Comparison of ENCODE assay signal across 22 mouse cellular contexts in the genomic region with DNA sequence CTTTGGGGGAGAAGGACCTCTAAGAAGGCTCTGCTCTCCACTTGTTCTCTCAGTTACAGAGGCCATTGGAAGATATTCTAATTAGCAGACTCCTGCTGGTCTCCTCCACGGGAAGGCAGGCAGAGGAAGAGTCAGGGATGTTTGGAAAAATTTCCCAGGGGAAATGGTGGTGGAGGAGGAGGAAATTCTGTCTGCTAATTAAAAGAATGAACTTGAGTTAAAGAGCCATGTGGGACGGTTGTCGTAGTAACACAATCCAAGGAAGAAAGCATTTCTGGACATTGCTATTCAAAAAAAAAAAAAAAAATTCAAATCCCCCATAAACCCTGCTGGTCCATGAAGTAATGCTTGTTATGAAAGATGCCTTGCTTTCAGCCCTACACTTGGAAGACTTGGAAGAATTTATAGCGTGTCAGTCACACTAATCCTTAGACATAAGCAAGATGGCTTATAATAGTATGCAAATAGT. TPM values are rescaled to one million over a fixed set of nuclear protein-coding genes. Genes with fewer than 3 reads are reported as not detected.
DNase-seq lines count a peak whose midpoint lies in the region; ATAC-seq and TF ChIP-seq lines count a peak whose summit lies in the region.
"Had no signal": no experiment of that assay in that cellular context is flagged by ENCODE, and none has a peak within 500 bp of the region (broad histone marks: within the 10 kb centered on the region; RNA-seq: fewer than 3 reads in every experiment).

No protein-coding gene starts in this region.

- H3K9ac ChIP-seq in forebrain, embryonic 14.5 days (ENCODE audit: low read length), result no peak overlapping the region
- no peak overlapping the region for H3K9ac ChIP-seq in hindbrain, embryonic 14.5 days
- no peak overlapping the region for H3K9ac ChIP-seq in midbrain, embryonic 14.5 days (replicated peaks; ENCODE audit: low read length)
- H3K9ac ChIP-seq: embryonic facial prominence, embryonic 12.5 days; liver, embryonic 13.5 days; lung, embryonic 15.5 days had no signal

- WGBS in forebrain, embryonic 10.5 days, result 35% methylated on average over 4 of the region's 4 CpGs
- 4% methylated on average over 4 of the region's 4 CpGs for WGBS in forebrain, embryonic 14.5 days
- 14% methylated on average over 4 of the region's 4 CpGs for WGBS in hindbrain, embryonic 14.5 days
- WGBS in midbrain, embryonic 14.5 days, result 3% methylated on average over 4 of the region's 4 CpGs

- peaks cover 49% of the 10 kb centered on the region for H3K4me1 ChIP-seq in forebrain, embryonic 10.5 days
- peaks cover 31% of the 10 kb centered on the region for H3K4me1 ChIP-seq in forebrain, embryonic 14.5 days (ENCODE audit: control insufficient read depth, insufficient read depth, low read length)
- peaks cover 25% of the 10 kb centered on the region for H3K4me1 ChIP-seq in hindbrain, embryonic 14.5 days (replicated peaks; ENCODE audit: control insufficient read depth, insufficient read depth, low read length)
- H3K4me1 ChIP-seq in midbrain, embryonic 14.5 days (ENCODE audit: control insufficient read depth, insufficient read depth, low read length), result peaks cover 21% of the 10 kb centered on the region
- H3K4me1 ChIP-seq: embryonic facial prominence, embryonic 12.5 days; liver, embryonic 13.5 days had no signal

- TF ChIP-seq CTCF in left cerebral cortex, adult 2 months (IDR thresholded peaks at IDR 0.05), result no peak

- no peak overlapping the region for H3K4me3 ChIP-seq in forebrain, embryonic 10.5 days
- H3K4me3 ChIP-seq in forebrain, embryonic 14.5 days (ENCODE audit: low read depth, low read length), result no peak overlapping the region
- H3K4me3 ChIP-seq in hindbrain, embryonic 14.5 days (replicated peaks; ENCODE audit: low read length), result no peak overlapping the region
- H3K4me3 ChIP-seq in midbrain, embryonic 14.5 days (replicated peaks; ENCODE audit: low read depth, low read length), result no peak overlapping the region
- no peak overlapping the region for H3K4me3 ChIP-seq in left cerebral cortex, adult 2 months
- H3K4me3 ChIP-seq: embryonic facial prominence, embryonic 12.5 days; gastrocnemius, adult 2 months; liver, embryonic 13.5 days; lung, embryonic 15.5 days had no signal

- DNase-seq in forebrain, embryonic 10.5 days (ENCODE audit: extremely low spot score, low spot score), result no peak
- DNase-seq in forebrain, embryonic 14.5 days (ENCODE audit: low spot score), result peak; percentile 66
- no peak for DNase-seq in hindbrain, embryonic 14.5 days (ENCODE audit: low spot score)
- peak; percentile 67 for DNase-seq in midbrain, embryonic 14.5 days
- no peak for DNase-seq in left cerebral cortex, adult 2 months (ENCODE audit: extremely low spot score in 1 of 2, low spot score in 2 of 2)
- DNase-seq in embryo, embryonic 10 days (ENCODE audit: low spot score), result no peak
- DNase-seq in cerebellum, adult 18-20 months, result no peak
- DNase-seq: cerebellum, adult 11-12 months; gastrocnemius, adult 2 months; heart, postnatal 4 days; liver, embryonic 13.5 days; spleen, adult 18-20 months had no signal

- H3K9me3 ChIP-seq in forebrain, embryonic 10.5 days, result peaks cover 8% of the 10 kb centered on the region; the same call in 1 of the 2 replicates
- H3K9me3 ChIP-seq in forebrain, embryonic 14.5 days (replicated peaks; ENCODE audit: control insufficient read depth, low read length), result no peaks in the 10 kb centered on the region
- H3K9me3 ChIP-seq in hindbrain, embryonic 14.5 days (ENCODE audit: control insufficient read depth, low read length), result no peaks in the 10 kb centered on the region
- no peaks in the 10 kb centered on the region for H3K9me3 ChIP-seq in midbrain, embryonic 14.5 days (ENCODE audit: control insufficient read depth, low read length)
- H3K9me3 ChIP-seq: embryonic facial prominence, embryonic 12.5 days; liver, embryonic 13.5 days; lung, embryonic 15.5 days had no signal

- peak overlapping the region; percentile 83 for H3K27ac ChIP-seq in forebrain, embryonic 10.5 days
- H3K27ac ChIP-seq in forebrain, embryonic 14.5 days (ENCODE audit: low read depth, low read length), result peak overlapping the region; percentile 10; the same call in 1 of the 2 replicates
- peak overlapping the region; percentile 72 for H3K27ac ChIP-seq in hindbrain, embryonic 14.5 days
- H3K27ac ChIP-seq in midbrain, embryonic 14.5 days (replicated peaks; ENCODE audit: low read depth, low read length), result peak overlapping the region; percentile 47
- no peak overlapping the region for H3K27ac ChIP-seq in left cerebral cortex, adult 2 months
- H3K27ac ChIP-seq: embryonic facial prominence, embryonic 12.5 days; gastrocnemius, adult 2 months; kidney, postnatal 0 days; liver, embryonic 13.5 days; lung, embryonic 15.5 days had no signal

- peak; percentile 42 for ATAC-seq in forebrain, embryonic 14.5 days
- peak; percentile 60; the same call in 1 of the 2 replicates for ATAC-seq in hindbrain, embryonic 14.5 days (ENCODE audit: low FRiP score)
- ATAC-seq in midbrain, embryonic 14.5 days (ENCODE audit: low FRiP score, low TSS enrichment), result no peak; the same call in 1 of the 2 replicates
- ATAC-seq: intestine, postnatal 0 days had no signal

- H3K27me3 ChIP-seq in forebrain, embryonic 10.5 days (ENCODE audit: poor library complexity, severe bottlenecking), result no peaks in the 10 kb centered on the region
- H3K27me3 ChIP-seq in forebrain, embryonic 14.5 days (replicated peaks; ENCODE audit: control insufficient read depth, insufficient read depth, low read length), result no peaks in the 10 kb centered on the region
- no peaks in the 10 kb centered on the region for H3K27me3 ChIP-seq in hindbrain, embryonic 14.5 days (ENCODE audit: control insufficient read depth, insufficient read depth, low read length)
- H3K27me3 ChIP-seq in midbrain, embryonic 14.5 days (ENCODE audit: control insufficient read depth, insufficient read depth, low read length), result no peaks in the 10 kb centered on the region
- H3K27me3 ChIP-seq: embryonic facial prominence, embryonic 12.5 days; liver, embryonic 13.5 days; lung, embryonic 15.5 days had no signal

- no peaks in the 10 kb centered on the region for H3K36me3 ChIP-seq in forebrain, embryonic 10.5 days (replicated peaks)
- H3K36me3 ChIP-seq in forebrain, embryonic 14.5 days (ENCODE audit: control insufficient read depth, insufficient read depth, low read length), result no peaks in the 10 kb centered on the region
- H3K36me3 ChIP-seq in hindbrain, embryonic 14.5 days (replicated peaks; ENCODE audit: control insufficient read depth, insufficient read depth), result no peaks in the 10 kb centered on the region
- H3K36me3 ChIP-seq in midbrain, embryonic 14.5 days (ENCODE audit: control insufficient read depth, insufficient read depth, low read length), result no peaks in the 10 kb centered on the region
- H3K36me3 ChIP-seq: embryonic facial prominence, embryonic 12.5 days; liver, embryonic 13.5 days; lung, embryonic 15.5 days had no signal

- intact Hi-C loops in left cerebral cortex, adult 2 months (cut with DNase I), result no loop called here

- H3K4me2 ChIP-seq in forebrain, embryonic 14.5 days (ENCODE audit: low read length), result no peak overlapping the region
- H3K4me2 ChIP-seq in hindbrain, embryonic 14.5 days (replicated peaks), result no peak overlapping the region
- H3K4me2 ChIP-seq in midbrain, embryonic 14.5 days (ENCODE audit: low read length), result no peak overlapping the region
- H3K4me2 ChIP-seq: embryonic facial prominence, embryonic 12.5 days; liver, embryonic 13.5 days; lung, embryonic 15.5 days had no signal

RNA-seq across cellular contexts. Expression of a gene that starts 40.6 kb away (rescaled TPM):
- polyA plus RNA-seq in forebrain, embryonic 10.5 days (2016; fragmentation: Nextera tagmentation; extraction: Ambion mirVana), result not detected in 2 replicates
- polyA plus RNA-seq in forebrain, embryonic 14.5 days (2014; fragmentation: Nextera tagmentation; extraction: Ambion mirVana), result not detected in 2 replicates
- polyA plus RNA-seq in hindbrain, embryonic 14.5 days (2014; fragmentation: Nextera tagmentation; extraction: Ambion mirVana), result 0.13 and 0.14 TPM in 2 replicates
- polyA plus RNA-seq in midbrain, embryonic 14.5 days (2014; fragmentation: Nextera tagmentation; extraction: Ambion mirVana), result not detected in 2 replicates
- not detected for total RNA-seq in left cerebral cortex, adult 2 months (2021)
- total RNA-seq: gastrocnemius, adult 2 months; heart, postnatal 4 days; layer of hippocampus, adult 8-10 months; left cerebral cortex, adult 18-20 months had no signal
- polyA plus RNA-seq: embryonic facial prominence, embryonic 12.5 days; heart, embryonic 14.5 days; intestine, postnatal 0 days; kidney, postnatal 0 days; limb, embryonic 11.5 days; liver, embryonic 13.5 days; lung, embryonic 15.5 days; stomach, embryonic 14.5 days; thymus, postnatal 0 days had no signal

Comparison
In these comparisons a context has a peak if more than half of its experiments do, and no peak if none do; other contexts are left out.
1. DNase-seq: peak in forebrain, embryonic 14.5 days (single experiment) and midbrain, embryonic 14.5 days (single experiment); none in forebrain, embryonic 10.5 days (single experiment), hindbrain, embryonic 14.5 days (single experiment), left cerebral cortex, adult 2 months (0 of 2), embryo, embryonic 10 days (single experiment) and cerebellum, adult 18-20 months (0 of 2).